Mouse (Mus musculus): ENCODE measurements around the gene Lats2. TPM values are rescaled to one million over a fixed set of nuclear protein-coding genes. Genes with fewer than 3 reads are reported as not detected.

Lats2 gene
- total RNA-seq, 1 experiment = 9.1 TPM

DNA sequence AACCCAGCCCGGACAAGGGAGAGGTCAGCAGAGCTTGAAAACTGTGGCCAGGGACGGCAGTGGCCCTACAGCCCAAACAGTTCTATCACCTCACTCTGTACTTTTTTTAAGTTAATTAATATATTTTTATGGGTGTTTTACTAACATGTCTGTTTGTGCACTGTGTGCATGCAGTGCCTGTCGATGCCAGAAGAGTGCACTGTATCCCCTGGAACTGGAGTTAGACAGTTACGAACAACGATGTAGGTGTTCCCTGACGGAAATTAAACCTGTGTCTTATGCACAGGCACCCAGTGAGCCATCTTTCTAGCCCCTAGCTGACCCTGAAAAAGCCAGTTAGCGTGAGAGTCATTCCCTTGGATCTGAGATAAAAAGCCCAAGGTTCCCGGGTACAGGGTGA is 62.6 kb downstream of the Lats2 start:
- DNase-seq (ENCODE audit: low read depth, low spot score) = no peak
- Histone ChIP-seq H3K4me1 (ENCODE audit: control insufficient read depth in 2 of 2, insufficient read depth in 2 of 2, low read length in 2 of 2, poor library complexity in 1 of 2) (peaks cover 0 to 15% of the 10 kb centered on the region in 2 experiments; a peak in 1 of 4 replicates), H3K27ac (ENCODE audit: insufficient read depth, low read depth, low read length, poor library complexity, severe bottlenecking) (no peak overlapping the region), H3K4me3 (ENCODE audit: insufficient read depth in 1 of 2, low read depth in 1 of 2, low read length in 2 of 2, poor library complexity in 1 of 2, severe bottlenecking in 1 of 2) (no peak overlapping the region), H3K9ac (ENCODE audit: insufficient read depth, low read depth, low read length, poor library complexity, severe bottlenecking) (no peak overlapping the region), H3K9me3 (ENCODE audit: control insufficient read depth, insufficient read depth, low read depth, low read length) (no peaks in the 10 kb centered on the region), H3K36me3 (ENCODE audit: control insufficient read depth, insufficient read depth, low read length, poor library complexity, severe bottlenecking) (no peaks in the 10 kb centered on the region; the same call in 1 of the 2 replicates)
- in situ Hi-C loops (cut with MboI; ENCODE audit: low sequenced_read_pairs in 2 of 2, unreplicated experiment in 2 of 2) = loop anchor here in 1 of 2 experiments (25.0 kb wide), 1 partner anchor 217 kb away; no protein-coding TSS in a partner anchor
- no peak for TF ChIP-seq CHD2 (IDR thresholded peaks at IDR 0.05; ENCODE audit: low read depth, low read length)
- no peak for TF ChIP-seq HCFC1 (IDR thresholded peaks at IDR 0.05; ENCODE audit: borderline replicate concordance, insufficient read depth, low read length)
- no peak for TF ChIP-seq MAFK (IDR thresholded peaks at IDR 0.05; ENCODE audit: insufficient read depth, low read depth, low read length)
- TF ChIP-seq ZNF384 (IDR thresholded peaks at IDR 0.05; ENCODE audit: low read depth, low read length) = no peak
- no peak for TF ChIP-seq ZC3H11A (IDR thresholded peaks at IDR 0.05; ENCODE audit: borderline replicate concordance, low read depth, low read length)

GRCm38 (mm10) chr14:57694246-57694645 is 63.9 kb downstream of the Lats2 start:
- no peak for TF ChIP-seq HCFC1 (IDR thresholded peaks at IDR 0.05; ENCODE audit: borderline replicate concordance, insufficient read depth, low read length)
- no peak for TF ChIP-seq MAFK (IDR thresholded peaks at IDR 0.05; ENCODE audit: insufficient read depth, low read depth, low read length)
- no peak for TF ChIP-seq CHD2 (IDR thresholded peaks at IDR 0.05; ENCODE audit: low read depth, low read length)
- no peak for TF ChIP-seq ZNF384 (IDR thresholded peaks at IDR 0.05; ENCODE audit: low read depth, low read length)
- TF ChIP-seq ZC3H11A (IDR thresholded peaks at IDR 0.05; ENCODE audit: borderline replicate concordance, low read depth, low read length) = no peak
- no peaks in the 10 kb centered on the region for H3K9me3 ChIP-seq (ENCODE audit: control insufficient read depth, insufficient read depth, low read depth, low read length)
- H3K4me1 ChIP-seq (ENCODE audit: control insufficient read depth in 2 of 2, insufficient read depth in 2 of 2, low read length in 2 of 2, poor library complexity in 1 of 2) = peaks cover 0 to 15% of the 10 kb centered on the region in 2 experiments; a peak in 1 of 4 replicates
- in situ Hi-C loops (cut with MboI; ENCODE audit: low sequenced_read_pairs in 2 of 2, unreplicated experiment in 2 of 2) = loop anchor here in 1 of 2 experiments (25.0 kb wide), 1 partner anchor 218 kb away; no protein-coding TSS in a partner anchor
- peak overlapping the region; percentile 28 to 43 for H3K4me3 ChIP-seq (ENCODE audit: insufficient read depth in 1 of 2, low read depth in 1 of 2, low read length in 2 of 2, poor library complexity in 1 of 2, severe bottlenecking in 1 of 2)
- H3K36me3 ChIP-seq (ENCODE audit: control insufficient read depth, insufficient read depth, low read length, poor library complexity, severe bottlenecking) = no peaks in the 10 kb centered on the region; the same call in 1 of the 2 replicates
- DNase-seq (ENCODE audit: low read depth, low spot score) = no peak
- H3K9ac ChIP-seq (ENCODE audit: insufficient read depth, low read depth, low read length, poor library complexity, severe bottlenecking) = peak overlapping the region; percentile 13; the same call in 1 of the 2 replicates
- H3K27ac ChIP-seq (ENCODE audit: insufficient read depth, low read depth, low read length, poor library complexity, severe bottlenecking) = no peak overlapping the region

GRCm38 (mm10) chr14:57692517-57693130 is 65.6 kb downstream of the Lats2 start:
- Histone ChIP-seq H3K9me3 (ENCODE audit: control insufficient read depth, insufficient read depth, low read depth, low read length) (no peaks in the 10 kb centered on the region), H3K27ac (ENCODE audit: insufficient read depth, low read depth, low read length, poor library complexity, severe bottlenecking) (no peak overlapping the region; the same call in 1 of the 2 replicates), H3K36me3 (ENCODE audit: control insufficient read depth, insufficient read depth, low read length, poor library complexity, severe bottlenecking) (no peaks in the 10 kb centered on the region; the same call in 1 of the 2 replicates), H3K4me1 (ENCODE audit: control insufficient read depth in 2 of 2, insufficient read depth in 2 of 2, low read length in 2 of 2, poor library complexity in 1 of 2) (peaks cover 0 to 13% of the 10 kb centered on the region in 2 experiments; a peak in 1 of 4 replicates), H3K4me3 (ENCODE audit: insufficient read depth in 1 of 2, low read depth in 1 of 2, low read length in 2 of 2, poor library complexity in 1 of 2, severe bottlenecking in 1 of 2) (no peak overlapping the region), H3K9ac (ENCODE audit: insufficient read depth, low read depth, low read length, poor library complexity, severe bottlenecking) (0 out of 2 replicates have a peak overlapping the region, but pooled peaks have one; percentile 1)
- no peak for DNase-seq (ENCODE audit: low read depth, low spot score)
- in situ Hi-C loops (cut with MboI; ENCODE audit: low sequenced_read_pairs in 2 of 2, unreplicated experiment in 2 of 2) = loop anchor here in 1 of 2 experiments (25.0 kb wide), 1 partner anchor 220 kb away; no protein-coding TSS in a partner anchor
- TF ChIP-seq ZC3H11A (IDR thresholded peaks at IDR 0.05; ENCODE audit: borderline replicate concordance, low read depth, low read length) (no peak), MAFK (IDR thresholded peaks at IDR 0.05; ENCODE audit: insufficient read depth, low read depth, low read length) (no peak), CHD2 (IDR thresholded peaks at IDR 0.05; ENCODE audit: low read depth, low read length) (no peak), HCFC1 (IDR thresholded peaks at IDR 0.05; ENCODE audit: borderline replicate concordance, insufficient read depth, low read length) (no peak), ZNF384 (IDR thresholded peaks at IDR 0.05; ENCODE audit: low read depth, low read length) (no peak)

- Histone ChIP-seq H3K9ac (ENCODE audit: insufficient read depth, low read depth, low read length, poor library complexity, severe bottlenecking) (peak overlapping the region; percentile 48), H3K4me1 (ENCODE audit: control insufficient read depth in 2 of 2, insufficient read depth in 2 of 2, low read length in 2 of 2, poor library complexity in 1 of 2) (peaks cover 0 to 13% of the 10 kb centered on the region in 2 experiments; a peak in 1 of 4 replicates), H3K9me3 (ENCODE audit: control insufficient read depth, insufficient read depth, low read depth, low read length) (no peaks in the 10 kb centered on the region), H3K27ac (ENCODE audit: insufficient read depth, low read depth, low read length, poor library complexity, severe bottlenecking) (no peak overlapping the region), H3K4me3 (ENCODE audit: insufficient read depth in 1 of 2, low read depth in 1 of 2, low read length in 2 of 2, poor library complexity in 1 of 2, severe bottlenecking in 1 of 2) (peak overlapping the region in 1 of 2 experiments; percentile 58; a peak in 3 of 4 replicates), H3K36me3 (ENCODE audit: control insufficient read depth, insufficient read depth, low read length, poor library complexity, severe bottlenecking) (no peaks in the 10 kb centered on the region)
- DNase-seq (ENCODE audit: low read depth, low spot score) = no peak
- in situ Hi-C loops (cut with MboI; ENCODE audit: low sequenced_read_pairs in 2 of 2, unreplicated experiment in 2 of 2) = loop anchor here in 1 of 2 experiments (25.0 kb wide), 1 partner anchor 221 kb away; no protein-coding TSS in a partner anchor
- TF ChIP-seq CHD2 (IDR thresholded peaks at IDR 0.05; ENCODE audit: low read depth, low read length) = no peak
- TF ChIP-seq HCFC1 (IDR thresholded peaks at IDR 0.05; ENCODE audit: borderline replicate concordance, insufficient read depth, low read length) = no peak
- no peak for TF ChIP-seq MAFK (IDR thresholded peaks at IDR 0.05; ENCODE audit: insufficient read depth, low read depth, low read length)
- no peak for TF ChIP-seq ZNF384 (IDR thresholded peaks at IDR 0.05; ENCODE audit: low read depth, low read length)
- TF ChIP-seq ZC3H11A (IDR thresholded peaks at IDR 0.05; ENCODE audit: borderline replicate concordance, low read depth, low read length) = no peak
Observed at GRCm38 (mm10) chr14:57691316-57691715, 66.9 kb downstream of the Lats2 start.
